In the genomic region with DNA sequence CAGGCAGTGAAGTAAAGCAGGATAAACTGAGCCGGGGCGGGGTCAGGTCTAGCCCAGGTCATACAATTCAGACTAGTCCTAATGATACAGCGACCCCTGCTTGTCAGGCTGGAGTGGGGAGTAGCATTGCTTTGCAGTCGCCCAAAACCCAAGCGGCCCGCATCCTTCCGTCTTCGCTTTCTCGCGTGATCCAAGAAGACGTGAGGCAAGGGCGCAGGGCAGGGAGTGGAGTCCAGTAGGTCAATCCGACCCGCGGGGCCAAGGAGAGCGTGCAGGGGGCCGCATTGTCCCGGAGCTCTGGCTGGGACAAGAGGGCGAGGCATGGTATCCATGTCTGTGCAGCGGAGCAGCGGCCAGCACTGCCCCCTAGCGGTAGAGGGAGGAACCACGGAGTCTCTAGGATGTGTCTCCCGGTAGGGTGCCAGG, we compare ENCODE assay signal across 8 mouse cellular contexts. TPM values are rescaled to one million over a fixed set of nuclear protein-coding genes. Genes with fewer than 3 reads are reported as not detected.
DNase-seq lines count a peak whose midpoint lies in the region; ATAC-seq and TF ChIP-seq lines count a peak whose summit lies in the region.

No protein-coding gene starts in this region.

- peak overlapping the region; percentile 91 for H3K27ac ChIP-seq in embryonic facial prominence, embryonic 10.5 days (replicated peaks)
- H3K27ac ChIP-seq in intestine, postnatal 0 days (ENCODE audit: low read depth, low read length) = peak overlapping the region; percentile 91
- peak overlapping the region; percentile 50; the same call in 1 of the 2 replicates for H3K27ac ChIP-seq in midbrain, embryonic 11.5 days (ENCODE audit: low read depth, low read length)

- peak overlapping the region; percentile 83 for H3K4me2 ChIP-seq in intestine, postnatal 0 days (replicated peaks; ENCODE audit: low read depth)
- peak overlapping the region; percentile 55 for H3K4me2 ChIP-seq in midbrain, embryonic 11.5 days

- no peaks in the 10 kb centered on the region for H3K36me3 ChIP-seq in embryonic facial prominence, embryonic 10.5 days (replicated peaks)
- H3K36me3 ChIP-seq in intestine, postnatal 0 days (ENCODE audit: control insufficient read depth, insufficient read depth) = no peaks in the 10 kb centered on the region
- H3K36me3 ChIP-seq in midbrain, embryonic 11.5 days (ENCODE audit: control insufficient read depth, insufficient read depth, low read length) = no peaks in the 10 kb centered on the region

- peak; percentile 94 for TF ChIP-seq CTCF in intestine, postnatal 0 days (IDR thresholded peaks at IDR 0.05; ENCODE audit: low read depth)

- peaks cover 27% of the 10 kb centered on the region for H3K4me1 ChIP-seq in embryonic facial prominence, embryonic 10.5 days
- no peaks in the 10 kb centered on the region; the same call in 1 of the 2 replicates for H3K4me1 ChIP-seq in intestine, postnatal 0 days (replicated peaks; ENCODE audit: control insufficient read depth, insufficient read depth, low read length)
- 0 out of 2 replicates have a peak, but pooled peaks cover 6% of the 10 kb centered on the region for H3K4me1 ChIP-seq in midbrain, embryonic 11.5 days (ENCODE audit: control insufficient read depth, insufficient read depth, low read length)

- intact Hi-C loops in left cerebral cortex, postnatal 4 days (cut with DNase I) = loop anchor here (2.0 kb wide), 1 partner anchor 55 kb away; no protein-coding TSS in a partner anchor

- peak; percentile 80 for ATAC-seq in granulocyte monocyte progenitor cell, adult 5-6 weeks (replicated peaks; ENCODE audit: poor library complexity, severe bottlenecking)
- ATAC-seq in intestine, postnatal 0 days = peak; percentile 88
- peak; percentile 91 for ATAC-seq in midbrain, embryonic 11.5 days (ENCODE audit: low FRiP score)

- H3K9me3 ChIP-seq in embryonic facial prominence, embryonic 10.5 days = no peaks in the 10 kb centered on the region
- H3K9me3 ChIP-seq in intestine, postnatal 0 days (ENCODE audit: control insufficient read depth) = no peaks in the 10 kb centered on the region
- H3K9me3 ChIP-seq in midbrain, embryonic 11.5 days (ENCODE audit: control insufficient read depth, low read length) = no peaks in the 10 kb centered on the region

- H3K27me3 ChIP-seq in embryonic facial prominence, embryonic 10.5 days (replicated peaks; ENCODE audit: low read depth, poor library complexity, severe bottlenecking) = no peaks in the 10 kb centered on the region
- no peaks in the 10 kb centered on the region for H3K27me3 ChIP-seq in intestine, postnatal 0 days (replicated peaks; ENCODE audit: control insufficient read depth, insufficient read depth, low read length)
- H3K27me3 ChIP-seq in midbrain, embryonic 11.5 days (ENCODE audit: control insufficient read depth, insufficient read depth, low read length) = no peaks in the 10 kb centered on the region

- under 1% methylated on average over 24 of the region's 24 CpGs for WGBS in embryonic facial prominence, embryonic 10.5 days
- under 1% methylated on average over 24 of the region's 24 CpGs for WGBS in intestine, postnatal 0 days
- 0% methylated on average over 24 of the region's 24 CpGs for WGBS in midbrain, embryonic 11.5 days

- peak overlapping the region; percentile 55 for H3K9ac ChIP-seq in intestine, postnatal 0 days (ENCODE audit: low read depth, low read length)
- H3K9ac ChIP-seq in midbrain, embryonic 11.5 days (ENCODE audit: low read length) = peak overlapping the region; percentile 68

- H3K4me3 ChIP-seq in embryonic facial prominence, embryonic 10.5 days = peak overlapping the region; percentile 67
- peak overlapping the region; percentile 39 for H3K4me3 ChIP-seq in intestine, postnatal 0 days (ENCODE audit: low read depth, low read length)
- peak overlapping the region; percentile 43 for H3K4me3 ChIP-seq in midbrain, embryonic 11.5 days (ENCODE audit: low read depth, low read length)

- peak; percentile 96 for DNase-seq in adrenal gland, postnatal 14 days
- peak; percentile 93 for DNase-seq in embryonic facial prominence, embryonic 10.5 days (ENCODE audit: low spot score)
- peak; percentile 92 for DNase-seq in left cerebral cortex, postnatal 4 days
- DNase-seq in midbrain, embryonic 11.5 days (ENCODE audit: low spot score, missing footprints) = peak; percentile 100
- DNase-seq in right cerebral cortex, postnatal 4 days = peak; percentile 95
- DNase-seq in yolk sac, embryonic 10.5 days (ENCODE audit: low spot score) = peak; percentile 95

RNA-seq across cellular contexts. Expression of a gene that starts 13.3 kb away (rescaled TPM):
- total RNA-seq in adrenal gland, postnatal 14 days (2021) = 52.5 and 55.7 TPM in 2 replicates
- 14.2 and 14.6 TPM in 2 replicates for polyA plus RNA-seq in embryonic facial prominence, embryonic 10.5 days (2016; fragmentation: Nextera tagmentation; extraction: Ambion mirVana)
- total RNA-seq in granulocyte monocyte progenitor cell, adult 5-6 weeks (2014; fragmentation: Nextera tagmentation) = 0.17 and 2.4 TPM in 2 replicates
- total RNA-seq in granulocyte monocyte progenitor cell, adult 5-6 weeks (2017) = 1.7 and 7.3 TPM in 2 replicates
- 76.3 and 80.0 TPM in 2 replicates for polyA plus RNA-seq in intestine, postnatal 0 days (2015; fragmentation: Nextera tagmentation; extraction: Ambion mirVana)
- total RNA-seq in left cerebral cortex, postnatal 4 days (2021) = 1 to 10 TPM; 4.0 to 4.2 TPM
- 9.9 and 11.8 TPM in 2 replicates for polyA plus RNA-seq in midbrain, embryonic 11.5 days (2014; fragmentation: Nextera tagmentation; extraction: Ambion mirVana)

RNA-seq across cellular contexts. Expression of a gene that starts 47.0 kb away (rescaled TPM):
- 46.4 and 48.0 TPM in 2 replicates for total RNA-seq in adrenal gland, postnatal 14 days (2021)
- polyA plus RNA-seq in embryonic facial prominence, embryonic 10.5 days (2016; fragmentation: Nextera tagmentation; extraction: Ambion mirVana) = 7.4 and 8.0 TPM in 2 replicates
- 36.3 and 44.3 TPM in 2 replicates for total RNA-seq in granulocyte monocyte progenitor cell, adult 5-6 weeks (2014; fragmentation: Nextera tagmentation)
- 29.1 and 31.7 TPM in 2 replicates for total RNA-seq in granulocyte monocyte progenitor cell, adult 5-6 weeks (2017)
- polyA plus RNA-seq in intestine, postnatal 0 days (2015; fragmentation: Nextera tagmentation; extraction: Ambion mirVana) = 7.0 and 7.9 TPM in 2 replicates
- total RNA-seq in left cerebral cortex, postnatal 4 days (2021) = 10 to 100 TPM; 21.9 to 24.7 TPM
- polyA plus RNA-seq in midbrain, embryonic 11.5 days (2014; fragmentation: Nextera tagmentation; extraction: Ambion mirVana) = 10.4 and 12.1 TPM in 2 replicates

Comparison
In these comparisons a context has a peak if more than half of its experiments do, and no peak if none do; other contexts are left out.
1. Peak in every context shown above with its lines: DNase-seq, ATAC-seq, H3K4me3 ChIP-seq and H3K27ac ChIP-seq.